Mouse (Mus musculus): ENCODE results near the gene Mex3d.

DNA sequence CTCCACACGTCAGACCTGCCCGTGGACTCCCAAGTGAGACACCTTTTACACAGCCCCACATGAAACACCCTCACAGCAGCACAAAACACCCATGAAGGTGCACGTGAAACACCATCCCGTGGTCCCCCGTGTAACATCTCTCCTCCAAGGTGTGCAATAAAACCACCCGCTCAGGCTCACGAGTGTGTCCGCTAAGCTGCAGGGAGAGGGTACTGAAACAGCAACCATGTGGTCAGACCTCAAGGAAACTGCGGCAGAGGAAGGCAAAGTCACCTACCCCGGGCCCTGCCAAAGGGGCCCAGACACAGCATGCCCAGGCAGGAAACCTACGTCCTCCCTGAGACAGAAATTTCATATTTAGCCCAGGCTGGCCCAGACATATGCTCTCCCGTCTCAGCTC is 51.2 kb downstream of the Mex3d start:
- TF ChIP-seq TAL1 (IDR thresholded peaks at IDR 0.05; ENCODE audit: low read length): no peak
- TF ChIP-seq GATA1 (IDR thresholded peaks at IDR 0.05; ENCODE audit: low read length): no peak

Data from erythroblast, embryonic 14.5 days (primary cell).